8 mouse cellular contexts compared by ENCODE assay signal in genomic region chr7:111969198-111969887, GRCm38 (mm10). TPM values are rescaled to one million over a fixed set of nuclear protein-coding genes. Genes with fewer than 3 reads are reported as not detected.
A peak's percentile ranks its signal among the peaks of the same experiment; 100 is the strongest.
DNase-seq lines count a peak whose midpoint lies in the region; ATAC-seq and TF ChIP-seq lines count a peak whose summit lies in the region.

No protein-coding gene starts in this region.

- 49% methylated on average over 4 of the region's 4 CpGs for WGBS in large intestine, adult 2 months
- WGBS in lung, embryonic 14.5 days, result 43% methylated on average over 4 of the region's 4 CpGs

- H3K4me3 ChIP-seq in C2C12 (ENCODE audit: insufficient read depth, poor library complexity, severe bottlenecking), result no peak overlapping the region
- H3K4me3 ChIP-seq in lung, embryonic 14.5 days (ENCODE audit: low read depth, low read length), result no peak overlapping the region

- in situ Hi-C loops in Patski (cut with MboI; ENCODE audit: low pct_unique_long_range_greater_than_20kb), result loop anchor here (10.0 kb wide), 1 partner anchor 415 kb away; no protein-coding TSS in a partner anchor

- H3K79me2 ChIP-seq in C2C12 (ENCODE audit: control insufficient read depth, insufficient read depth), result no peaks in the 10 kb centered on the region

- H3K36me3 ChIP-seq in C2C12 (ENCODE audit: control insufficient read depth, insufficient read depth), result no peaks in the 10 kb centered on the region
- no peaks in the 10 kb centered on the region for H3K36me3 ChIP-seq in lung, embryonic 14.5 days (ENCODE audit: insufficient read depth)

- H3K27ac ChIP-seq in lung, embryonic 14.5 days (ENCODE audit: low read depth), result no peak overlapping the region

- CTCF ChIA-PET in Patski (lab: Charles Lee), result interaction anchor here (1.0 to 3.0 kb wide), 8 partner anchors 10 to 920 kb away, joined by 3 to 11 read pairs (median 4); no protein-coding TSS in a partner anchor

- no peak overlapping the region for H3ac ChIP-seq in C2C12 (ENCODE audit: control insufficient read depth, insufficient read length, low read depth)

- no peak for ATAC-seq in Patski
- no peak for ATAC-seq in lung, embryonic 14.5 days (ENCODE audit: insufficient read depth)

- H3K79me3 ChIP-seq in C2C12 (ENCODE audit: low read depth), result no peaks in the 10 kb centered on the region

- DNase-seq in Patski (ENCODE audit: low read depth, low spot score), result no peak
- DNase-seq in cerebellum, postnatal 14 days, result peak; percentile 93 to 95
- peak; percentile 73 to 89 for DNase-seq in frontal cortex, postnatal 36 days (ENCODE audit: low spot score in 2 of 2)
- peak; percentile 54 for DNase-seq in large intestine, adult 2 months (ENCODE audit: low read depth, low spot score)
- peak; percentile 90 for DNase-seq in lung, embryonic 14.5 days
- DNase-seq in right cerebral cortex, postnatal 14 days, result peak; percentile 80
- DNase-seq in T-cell, adult 2 months (ENCODE audit: low spot score), result no peak

- no peaks in the 10 kb centered on the region for H3K4me1 ChIP-seq in lung, embryonic 14.5 days (ENCODE audit: insufficient read depth)

- no peak overlapping the region for H3K4me2 ChIP-seq in lung, embryonic 14.5 days

- POLR2A ChIA-PET in Patski (lab: Charles Lee), result interaction anchor here (0.6 kb wide), 1 partner anchor 846 kb away, joined by 3 read pairs; no protein-coding TSS in a partner anchor

- no peak overlapping the region for H3K9ac ChIP-seq in lung, embryonic 14.5 days

- TF ChIP-seq CTCF in C2C12 (IDR thresholded peaks at IDR 0.05; ENCODE audit: control insufficient read depth, insufficient read depth, insufficient read length) (no peak), Patski (IDR thresholded peaks at IDR 0.05) (peak; percentile 80)
- TF ChIP-seq CTCF in lung, embryonic 14.5 days (IDR thresholded peaks at IDR 0.05; ENCODE audit: low read depth), result peak; percentile 80

- no peaks in the 10 kb centered on the region for H3K9me3 ChIP-seq in lung, embryonic 14.5 days (ENCODE audit: low read depth, low read length)

- H3K27me3 ChIP-seq in C2C12 (ENCODE audit: control insufficient read depth, insufficient read depth, insufficient read length) (no peaks in the 10 kb centered on the region), Patski (no peaks in the 10 kb centered on the region)
- H3K27me3 ChIP-seq in lung, embryonic 14.5 days (ENCODE audit: insufficient read depth, low read length), result no peaks in the 10 kb centered on the region

TF ChIP-seq in C2C12, 6 proteins besides CTCF, POLR2A, EP300 and RAD21:
- TF ChIP-seq MYOD1 (IDR thresholded peaks at IDR 0.05; ENCODE audit: control insufficient read depth, insufficient read length, low read depth) (no peak), CEBPB (IDR thresholded peaks at IDR 0.05; ENCODE audit: low read depth) (peak; percentile 57)

RNA-seq across cellular contexts. Expression of gene Usp47, which starts 54.0 kb away (rescaled TPM):
- polyA plus RNA-seq in C2C12 (2012; fragmentation: generic; extraction: Trizol) (24.7 TPM), Patski (2021) (79.3 TPM)
- polyA plus RNA-seq in large intestine, adult 2 months (2012; rRNA removed), result 11.2 and 13.8 TPM in 2 replicates
- polyA plus RNA-seq in lung, embryonic 14.5 days (2014; fragmentation: Nextera tagmentation; extraction: Ambion mirVana), result 91.1 and 92.1 TPM in 2 replicates

Comparison
In these comparisons a context has a peak if more than half of its experiments do, and no peak if none do; other contexts are left out.
1. DNase-seq: peak in cerebellum, postnatal 14 days (2 of 2), frontal cortex, postnatal 36 days (2 of 2), large intestine, adult 2 months (single experiment), lung, embryonic 14.5 days (single experiment) and right cerebral cortex, postnatal 14 days (single experiment); none in Patski (single experiment) and T-cell, adult 2 months (single experiment).